Mouse (Mus musculus): ENCODE data around the gene Fut1.

Gene Fut1

DNA sequence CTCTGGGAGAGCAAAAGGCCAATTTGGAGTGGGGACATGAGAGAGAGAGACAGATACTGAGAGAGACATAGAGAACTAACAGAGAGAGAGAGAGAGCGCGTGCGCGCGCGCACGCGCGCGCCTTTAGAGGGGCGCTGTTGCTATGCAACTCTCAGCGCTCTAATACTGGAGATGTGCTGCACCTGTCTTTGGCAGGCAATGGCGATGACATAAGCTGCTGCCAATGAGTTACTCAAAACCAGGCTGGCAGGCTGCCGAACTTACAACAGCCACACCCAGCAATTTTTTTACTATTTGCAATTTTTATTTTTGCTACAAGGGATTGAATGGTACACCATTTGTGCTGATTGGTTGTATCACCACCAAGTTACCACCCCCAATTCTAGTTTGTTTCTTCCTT lies 50.7 kb downstream of the Fut1 start:
- no peak for DNase-seq (ENCODE audit: low spot score in 2 of 2)

DNA sequence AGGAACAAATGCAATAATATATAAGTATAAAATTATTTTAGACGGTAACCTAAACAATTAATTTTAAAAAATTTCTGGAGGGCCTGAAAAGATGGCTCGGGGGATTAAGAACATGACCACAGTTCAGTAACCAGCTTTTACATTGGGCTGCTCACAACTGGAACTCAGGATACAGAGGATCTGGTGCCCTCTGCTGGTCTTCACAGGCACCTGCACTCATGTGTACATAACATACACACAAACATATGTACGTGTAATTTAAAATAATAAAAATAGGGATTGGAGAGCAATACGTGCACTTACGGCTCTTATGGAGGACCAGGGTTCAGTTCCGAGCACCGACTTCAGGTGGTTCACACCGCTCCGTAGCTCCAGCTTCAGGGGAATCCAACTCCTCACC lies 51.8 kb downstream of the Fut1 start:
- no peak for DNase-seq (ENCODE audit: low spot score in 2 of 2)
